Mouse (Mus musculus): Measurements from ENCODE around the gene Gal3st2b. TPM values are rescaled to one million over a fixed set of nuclear protein-coding genes. Genes with fewer than 3 reads are reported as not detected.
"Not testable (repeated sequence)": the region's sequence is repeated elsewhere in the genome, so short reads cannot be mapped to it uniquely, and the experiment has no call there.

Gene Gal3st2b
- polyA plus RNA-seq, 1 experiment from 2014 or later = not detected

- H3K9ac ChIP-seq (replicated peaks); H3K36me3 ChIP-seq; ATAC-seq (ENCODE audit: low FRiP score); H3K4me2 ChIP-seq; H3K4me1 ChIP-seq; H3K4me3 ChIP-seq (replicated peaks); H3K27me3 ChIP-seq (replicated peaks); H3K9me3 ChIP-seq (replicated peaks); H3K27ac ChIP-seq (replicated peaks): not testable (repeated sequence)
- 86% methylated on average over 3 of the region's 3 CpGs for WGBS
Measured at GRCm38 (mm10) chr1:93922609-93923008, 4.5 kb downstream of the Gal3st2b start.

- H3K4me1 ChIP-seq; H3K4me2 ChIP-seq; H3K9me3 ChIP-seq (replicated peaks); H3K27me3 ChIP-seq (replicated peaks); ATAC-seq (ENCODE audit: low FRiP score); H3K4me3 ChIP-seq (replicated peaks); H3K27ac ChIP-seq (replicated peaks); H3K9ac ChIP-seq (replicated peaks); H3K36me3 ChIP-seq: not testable (repeated sequence)
- WGBS = 72% methylated on average over 2 of the region's 2 CpGs
Measured at GRCm38 (mm10) chr1:93923098-93923497, 5.0 kb downstream of the Gal3st2b start.

DNA sequence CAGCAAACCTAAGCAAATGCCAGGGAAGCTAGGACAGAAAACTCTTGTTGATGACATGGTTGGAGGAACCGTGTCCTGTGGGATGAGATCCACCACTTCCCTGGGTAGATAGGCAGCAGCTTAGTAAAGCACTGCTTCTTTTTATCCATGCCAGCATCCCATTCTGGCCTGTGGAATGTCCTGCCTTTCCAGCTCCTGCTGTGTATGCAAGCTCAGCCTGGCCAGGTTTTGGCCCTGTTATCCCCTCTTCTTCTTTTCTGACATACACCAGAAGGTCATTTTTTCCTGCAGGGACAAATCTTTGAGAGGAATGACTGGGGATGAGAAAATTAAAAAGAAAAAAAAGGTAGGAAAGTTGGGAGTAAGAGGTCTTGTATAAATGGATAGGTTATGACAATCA lies 17.3 kb downstream of the Gal3st2b start:
- H3K27ac ChIP-seq (replicated peaks); H3K9me3 ChIP-seq (replicated peaks); H3K9ac ChIP-seq (replicated peaks); H3K4me1 ChIP-seq; ATAC-seq (ENCODE audit: low FRiP score); H3K27me3 ChIP-seq (replicated peaks); H3K4me3 ChIP-seq (replicated peaks); H3K36me3 ChIP-seq; H3K4me2 ChIP-seq: not testable (repeated sequence)
- WGBS = 94% methylated on average over 1 of the region's 1 CpGs

GRCm38 (mm10) chr1:93937807-93938206 lies 19.7 kb downstream of the Gal3st2b start:
- not testable (repeated sequence) for ATAC-seq (ENCODE audit: low FRiP score)

GRCm38 (mm10) chr1:93938415-93938814 lies 20.3 kb downstream of the Gal3st2b start:
- H3K9me3 ChIP-seq (replicated peaks); H3K27ac ChIP-seq (replicated peaks); H3K27me3 ChIP-seq (replicated peaks); H3K36me3 ChIP-seq; H3K4me2 ChIP-seq; H3K9ac ChIP-seq (replicated peaks); H3K4me3 ChIP-seq (replicated peaks); ATAC-seq (ENCODE audit: low FRiP score); H3K4me1 ChIP-seq: not testable (repeated sequence)
- 87% methylated on average over 7 of the region's 7 CpGs for WGBS

More at GRCm38 (mm10) chr1:93937807-93938206, 19.7 kb downstream of the Gal3st2b start:
- not testable (repeated sequence) for H3K9me3 ChIP-seq (replicated peaks); H3K4me1 ChIP-seq; H3K9ac ChIP-seq (replicated peaks); H3K4me3 ChIP-seq (replicated peaks); H3K27ac ChIP-seq (replicated peaks); H3K4me2 ChIP-seq; H3K27me3 ChIP-seq (replicated peaks); H3K36me3 ChIP-seq
- 42% methylated on average over 1 of the region's 1 CpGs for WGBS

- ATAC-seq (ENCODE audit: low FRiP score); H3K9me3 ChIP-seq (replicated peaks); H3K9ac ChIP-seq (replicated peaks); H3K4me3 ChIP-seq (replicated peaks); H3K27me3 ChIP-seq (replicated peaks); H3K36me3 ChIP-seq; H3K4me1 ChIP-seq; H3K4me2 ChIP-seq; H3K27ac ChIP-seq (replicated peaks): not testable (repeated sequence)
- WGBS = no CpG with 5 or more reads among the region's 11 CpGs
Measured at GRCm38 (mm10) chr1:93949087-93949486, 31.0 kb downstream of the Gal3st2b start.

DNA sequence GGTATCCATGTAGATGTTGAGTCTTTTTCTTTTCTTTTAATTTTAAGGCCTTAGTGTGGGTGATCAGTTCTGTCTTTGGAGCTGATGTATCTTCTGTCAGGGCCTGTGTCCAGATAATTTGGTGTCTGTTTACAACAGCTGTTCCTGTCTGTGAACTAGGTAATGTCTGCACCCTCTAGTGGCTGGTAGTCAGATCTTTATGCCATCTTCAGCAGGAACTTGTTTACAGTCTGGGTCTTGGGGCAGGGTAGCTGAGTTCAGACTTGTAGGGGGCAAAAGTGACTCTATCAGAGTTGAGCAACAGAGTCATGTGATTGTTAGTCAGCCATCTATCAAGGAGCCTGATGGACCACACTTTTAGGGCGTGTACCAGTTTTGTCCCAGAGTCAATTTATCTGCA lies 48.4 kb downstream of the Gal3st2b start:
- not testable (repeated sequence) for H3K36me3 ChIP-seq; H3K4me1 ChIP-seq; H3K27ac ChIP-seq (replicated peaks); H3K9me3 ChIP-seq (replicated peaks); ATAC-seq (ENCODE audit: low FRiP score); H3K4me3 ChIP-seq (replicated peaks); H3K9ac ChIP-seq (replicated peaks); H3K27me3 ChIP-seq (replicated peaks); H3K4me2 ChIP-seq
- WGBS = no CpG with 5 or more reads among the region's 1 CpGs

GRCm38 (mm10) chr1:93970380-93970779 lies 52.3 kb downstream of the Gal3st2b start:
- 45% methylated on average over 2 of the region's 5 CpGs for WGBS
- not testable (repeated sequence) for H3K4me2 ChIP-seq; H3K9me3 ChIP-seq (replicated peaks); H3K36me3 ChIP-seq; H3K27me3 ChIP-seq (replicated peaks); H3K4me1 ChIP-seq; H3K27ac ChIP-seq (replicated peaks); ATAC-seq (ENCODE audit: low FRiP score); H3K4me3 ChIP-seq (replicated peaks); H3K9ac ChIP-seq (replicated peaks)

GRCm38 (mm10) chr1:93970797-93971196 lies 52.7 kb downstream of the Gal3st2b start:
- not testable (repeated sequence) for ATAC-seq (ENCODE audit: low FRiP score); H3K4me2 ChIP-seq

DNA sequence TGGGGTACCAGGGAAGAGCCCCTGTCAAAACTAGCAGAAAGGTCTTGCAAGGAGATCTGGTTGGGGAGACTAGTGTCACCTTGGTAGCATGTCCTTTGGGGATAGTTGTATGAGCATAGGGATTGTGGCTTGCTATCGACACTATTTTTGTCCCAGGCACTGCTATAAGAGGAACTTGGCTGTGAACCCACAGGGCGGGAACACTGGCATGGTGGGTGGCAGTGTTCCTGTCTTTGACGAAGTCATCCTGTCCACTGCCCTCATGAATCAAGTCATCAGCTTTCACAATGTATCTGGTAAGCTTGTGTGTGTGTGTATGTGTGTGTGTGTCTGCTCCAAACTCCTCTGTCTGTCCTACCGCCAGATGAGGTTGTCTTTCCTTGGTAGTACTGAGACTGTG lies 57.7 kb downstream of the Gal3st2b start:
- not testable (repeated sequence) for H3K9me3 ChIP-seq (replicated peaks); H3K4me2 ChIP-seq; H3K4me3 ChIP-seq (replicated peaks); H3K4me1 ChIP-seq; H3K9ac ChIP-seq (replicated peaks); ATAC-seq (ENCODE audit: low FRiP score); H3K27ac ChIP-seq (replicated peaks); H3K27me3 ChIP-seq (replicated peaks); H3K36me3 ChIP-seq
- WGBS = 81% methylated on average over 2 of the region's 4 CpGs

More at GRCm38 (mm10) chr1:93970797-93971196, 52.7 kb downstream of the Gal3st2b start:
- not testable (repeated sequence) for H3K27me3 ChIP-seq (replicated peaks); H3K36me3 ChIP-seq; H3K4me1 ChIP-seq; H3K27ac ChIP-seq (replicated peaks); H3K9me3 ChIP-seq (replicated peaks); H3K9ac ChIP-seq (replicated peaks); H3K4me3 ChIP-seq (replicated peaks)
- no CpG with 5 or more reads among the region's 4 CpGs for whole genome bisulfite sequencing

DNA sequence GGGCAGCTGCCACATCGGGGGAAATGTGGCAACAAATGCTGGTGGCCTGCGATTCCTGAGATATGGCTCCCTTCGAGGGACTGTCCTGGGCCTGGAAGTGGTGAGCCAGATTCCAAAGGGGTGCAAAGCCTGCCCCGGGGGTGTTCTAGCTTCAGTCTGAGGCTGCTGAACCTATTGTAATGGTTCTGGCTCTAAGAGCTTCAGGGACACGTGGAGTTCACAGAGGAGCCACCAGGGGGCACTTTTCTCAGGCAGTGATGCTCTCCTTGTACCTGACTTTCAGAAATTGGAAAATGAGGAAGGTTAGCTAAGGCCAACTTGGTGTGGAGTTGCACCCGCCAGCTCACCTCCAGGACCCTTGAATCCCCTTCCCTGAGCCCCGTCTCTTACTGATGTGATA lies 60.2 kb downstream of the Gal3st2b start:
- not testable (repeated sequence) for H3K27me3 ChIP-seq (replicated peaks); H3K27ac ChIP-seq (replicated peaks); H3K4me2 ChIP-seq; H3K36me3 ChIP-seq; H3K9me3 ChIP-seq (replicated peaks); H3K4me3 ChIP-seq (replicated peaks); H3K4me1 ChIP-seq; H3K9ac ChIP-seq (replicated peaks)
- WGBS = no CpG with 5 or more reads among the region's 7 CpGs
- 0 out of 2 replicates have a peak, but pooled peaks have one; percentile 50 for ATAC-seq (ENCODE audit: low FRiP score)

- not testable (repeated sequence) for H3K4me2 ChIP-seq; H3K27ac ChIP-seq (replicated peaks); H3K9ac ChIP-seq (replicated peaks); ATAC-seq (ENCODE audit: low FRiP score); H3K9me3 ChIP-seq (replicated peaks); H3K36me3 ChIP-seq; H3K27me3 ChIP-seq (replicated peaks); H3K4me3 ChIP-seq (replicated peaks); H3K4me1 ChIP-seq
- WGBS = no CpG with 5 or more reads among the region's 2 CpGs
Measured at GRCm38 (mm10) chr1:93980932-93981331, 62.8 kb downstream of the Gal3st2b start.

DNA sequence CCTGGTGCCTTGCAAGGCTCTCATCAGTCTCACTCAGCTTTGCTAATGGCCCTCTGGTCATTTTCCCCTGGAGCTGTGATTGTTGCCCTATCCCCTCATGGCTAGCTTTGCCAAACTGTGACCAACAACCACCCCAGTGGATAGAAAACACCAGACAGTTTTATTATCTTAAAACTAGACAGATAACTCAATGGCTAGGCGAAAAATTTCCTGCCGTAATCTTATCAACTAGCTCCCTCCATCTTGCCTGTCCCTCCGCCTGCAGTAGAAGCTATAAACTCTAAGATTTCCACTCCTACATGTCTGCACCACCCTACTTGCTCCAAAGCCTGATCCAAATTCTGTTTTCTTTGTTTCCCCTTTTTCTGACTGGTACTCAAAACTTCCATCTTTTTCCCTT lies 68.1 kb downstream of the Gal3st2b start:
- 89% methylated on average over 3 of the region's 3 CpGs for WGBS

More for the DNA sequence above, 68.1 kb downstream of the Gal3st2b start:
- Histone ChIP-seq H3K9ac (replicated peaks) (no peak overlapping the region), H3K4me2 (no peak overlapping the region), H3K36me3 (no peaks in the 10 kb centered on the region), H3K4me1 (no peaks in the 10 kb centered on the region), H3K9me3 (replicated peaks) (no peaks in the 10 kb centered on the region), H3K4me3 (replicated peaks) (no peak overlapping the region), H3K27me3 (replicated peaks) (no peaks in the 10 kb centered on the region), H3K27ac (replicated peaks) (no peak overlapping the region)
- ATAC-seq (ENCODE audit: low FRiP score) = no peak
